Mouse (Mus musculus): ENCODE data around the gene Prss53.

GRCm38 (mm10) chr7:127898179-127898956 lies 7.6 kb upstream of the Prss53 start:
- no peak for TF ChIP-seq CTCF (IDR thresholded peaks at IDR 0.05; ENCODE audit: low read depth)
- TF ChIP-seq EP300 (IDR thresholded peaks at IDR 0.05; ENCODE audit: low read depth), result no peak

Measured in heart, postnatal 0 days (tissue).